Mouse (Mus musculus): ENCODE measurements around the gene Eng.

DNA sequence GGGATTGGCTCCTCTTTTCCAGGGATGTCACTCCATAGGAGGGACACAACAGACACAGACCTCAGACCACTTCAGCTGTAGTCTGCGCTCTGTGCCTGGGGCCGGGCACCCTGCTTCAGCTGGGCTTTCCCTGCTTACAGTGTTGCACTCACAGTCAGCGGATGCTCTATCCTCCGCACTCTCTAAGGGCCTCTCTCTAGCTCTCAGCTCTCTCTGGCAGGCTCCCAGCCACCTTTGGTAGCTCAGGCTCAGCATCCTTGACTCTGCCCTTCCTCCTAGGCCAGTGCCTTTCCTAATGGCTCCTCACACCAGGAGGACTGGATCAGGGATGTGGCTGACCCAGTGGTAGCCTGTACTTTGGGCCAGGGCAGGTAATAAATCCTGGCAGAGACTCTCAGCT lies 85.5 kb downstream of the Eng start:
- TF ChIP-seq CTCF (conservative IDR thresholded peaks at IDR 0.05 in 1 of 2, IDR thresholded peaks at IDR 0.05 in 1 of 2; ENCODE audit: low read depth in 2 of 2, low read length in 2 of 2) (no peak), MAX (IDR thresholded peaks at IDR 0.05; ENCODE audit: low read length) (no peak), POLR2A (IDR thresholded peaks at IDR 0.05; ENCODE audit: low read depth, low read length) (no peak), MAFK (IDR thresholded peaks at IDR 0.05; ENCODE audit: insufficient replicate concordance, low read length) (no peak), ZKSCAN1 (IDR thresholded peaks at IDR 0.05; ENCODE audit: borderline replicate concordance, low read depth, low read length) (no peak), TCF12 (IDR thresholded peaks at IDR 0.05; ENCODE audit: low read depth, low read length) (no peak), HCFC1 (IDR thresholded peaks at IDR 0.05; ENCODE audit: low read depth, low read length) (no peak), USF1 (IDR thresholded peaks at IDR 0.05; ENCODE audit: low read depth, low read length) (no peak), SMC3 (IDR thresholded peaks at IDR 0.05; ENCODE audit: low read depth, low read length) (no peak), NRF1 (IDR thresholded peaks at IDR 0.05; ENCODE audit: low read depth, low read length) (no peak), EP300 (IDR thresholded peaks at IDR 0.05; ENCODE audit: low read length) (no peak), POLR2AphosphoS2 (IDR thresholded peaks at IDR 0.05; ENCODE audit: low read depth, low read length) (no peak), MAZ (IDR thresholded peaks at IDR 0.05; ENCODE audit: low read depth, low read length) (no peak)
